Mouse (Mus musculus) erythroblast, adult 5-6 weeks (primary cell): Measurements from ENCODE around the gene Gm10139. TPM values are rescaled to one million over a fixed set of nuclear protein-coding genes. Genes with fewer than 3 reads are reported as not detected.
"Not testable (repeated sequence)": the region's sequence is repeated elsewhere in the genome, so short reads cannot be mapped to it uniquely, and the experiment has no call there.

ENCODE experiments used
- ATAC-seq: replicated peaks from 2 replicates; pipeline ENCODE4 v1.8.0; 2016; ENCODE audit warnings: moderate number of reproducible peaks, mild to moderate bottlenecking, moderate TSS enrichment, inconsistent platforms; ENCODE audit not compliant: poor library complexity, low FRiP score, severe bottlenecking
- total RNA-seq, 2 experiments: library from RNA; stranded (forward) in 1 of 2; stranded (reverse) in 1 of 2; fragments of 150-400 nt in 1 of 2; fragments of 200-764, 138-1000 nt in 1 of 2; gene quantifications; 2 replicates each; pipeline versions ENCODE4 v1.2.3 to v1.2.4; 2015 to 2017; ENCODE audit warnings: low replicate concordance in 2 of 2

Gene Gm10139
- not detected in 2 replicates for total RNA-seq (2015; ENCODE audit: low replicate concordance)
- total RNA-seq (2017; ENCODE audit: low replicate concordance) = not detected in 2 replicates

- ATAC-seq = not testable (repeated sequence)
Measured at GRCm38 (mm10) chr13:65512378-65512777, at the start of gene Gm10139. Gene Gm10139, plus strand, starts transcription at chr13:65512678.

GRCm38 (mm10) chr13:65557636-65558035 is 45.2 kb downstream of the Gm10139 start:
- not testable (repeated sequence) for ATAC-seq

Other genes with a start within 250 kb of the Gm10139 start
- 10.6 and 11.1 TPM in 2 replicates for gene Zfp369, start 233.9 kb upstream of the Gm10139 start, total RNA-seq (2015; ENCODE audit: low replicate concordance)
- gene Zfp369, start 233.9 kb upstream of the Gm10139 start, total RNA-seq (2017; ENCODE audit: low replicate concordance) = 21.6 and 21.9 TPM in 2 replicates